ENCODE assay signal across 26 mouse cellular contexts in the genomic region with DNA sequence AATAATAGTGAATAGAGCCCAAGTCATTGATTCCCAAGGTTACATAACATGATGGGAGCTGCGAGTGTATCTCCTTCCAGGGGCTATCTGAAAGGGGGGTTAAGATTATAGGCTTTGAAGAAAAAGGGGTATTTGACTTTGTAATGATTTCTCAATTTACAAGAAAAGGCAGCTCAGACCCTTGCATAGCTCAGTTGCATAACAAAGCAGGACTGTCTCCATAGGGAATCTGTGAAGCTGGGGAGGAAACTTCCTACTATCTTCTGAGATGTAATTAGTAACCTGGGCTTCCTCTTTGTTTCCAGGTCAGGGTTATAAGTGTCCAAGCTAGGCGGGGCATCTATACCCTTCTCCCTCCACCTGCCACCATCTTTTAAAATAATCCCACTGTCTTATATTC.
"Had no signal": no experiment of that assay in that cellular context is flagged by ENCODE, and none has a peak within 500 bp of the region (broad histone marks: within the 10 kb centered on the region; RNA-seq: fewer than 3 reads in every experiment).

No protein-coding gene starts in this region.

- H3K9me3 ChIP-seq: heart, embryonic 10.5 days; heart, embryonic 12.5 days; hindbrain, embryonic 10.5 days; hindbrain, embryonic 12.5 days; intestine, embryonic 15.5 days; limb, embryonic 10.5 days; limb, embryonic 12.5 days; liver, embryonic 13.5 days; liver, embryonic 15.5 days had no signal

- H3K27ac ChIP-seq: gastrocnemius, adult 2 months; heart, adult 2 months; heart, embryonic 10.5 days; hindbrain, embryonic 10.5 days; hindbrain, embryonic 12.5 days; hindbrain, embryonic 14.5 days; intestine, embryonic 15.5 days; kidney, embryonic 15.5 days; kidney, postnatal 0 days; layer of hippocampus, adult 2 months; left cerebral cortex, adult 2 months; limb, embryonic 10.5 days; limb, embryonic 12.5 days; liver, embryonic 13.5 days; liver, embryonic 15.5 days had no signal

- H3K4me3 ChIP-seq: gastrocnemius, adult 2 months; heart, adult 2 months; heart, embryonic 10.5 days; heart, embryonic 12.5 days; hindbrain, embryonic 10.5 days; hindbrain, embryonic 12.5 days; intestine, embryonic 15.5 days; kidney, embryonic 15.5 days; layer of hippocampus, adult 2 months; left cerebral cortex, adult 2 months; limb, embryonic 10.5 days; limb, embryonic 12.5 days; liver, embryonic 13.5 days; liver, embryonic 15.5 days had no signal

- H3K27me3 ChIP-seq: heart, embryonic 12.5 days; hindbrain, embryonic 12.5 days; intestine, embryonic 15.5 days; kidney, embryonic 15.5 days; limb, embryonic 12.5 days; liver, embryonic 13.5 days; liver, embryonic 15.5 days had no signal

- H3K4me1 ChIP-seq: hindbrain, embryonic 10.5 days; hindbrain, embryonic 12.5 days; intestine, embryonic 15.5 days; limb, embryonic 10.5 days; liver, embryonic 15.5 days had no signal

- H3K36me3 ChIP-seq: heart, embryonic 10.5 days; hindbrain, embryonic 10.5 days; hindbrain, embryonic 12.5 days; intestine, embryonic 15.5 days; kidney, embryonic 15.5 days; liver, embryonic 13.5 days; liver, embryonic 15.5 days had no signal

- DNase-seq: gastrocnemius, adult 2 months; gastrocnemius, postnatal 10 days; gastrocnemius, postnatal 25 days; heart, adult 2 months; heart, postnatal 10 days; heart, postnatal 4 days; kidney, adult 18-20 months; kidney, postnatal 14 days; kidney, postnatal 4 days; layer of hippocampus, adult 9-11 months; layer of hippocampus, postnatal 36 days; liver; liver, embryonic 13.5 days had no signal

- H3K9ac ChIP-seq: heart, embryonic 12.5 days; hindbrain, embryonic 12.5 days; hindbrain, embryonic 14.5 days; intestine, embryonic 15.5 days; kidney, embryonic 15.5 days; limb, embryonic 12.5 days; liver, embryonic 13.5 days; liver, embryonic 15.5 days had no signal
